Mouse (Mus musculus) left cerebral cortex, postnatal 10 days (tissue): Measurements from ENCODE around the gene Ncln. TPM values are rescaled to one million over a fixed set of nuclear protein-coding genes. Genes with fewer than 3 reads are reported as not detected.

Source experiments
- DNase-seq, 2 experiments: peaks; one replicate each; pipeline ENCODE4 v3.0.0; 2021 to 2022; ENCODE audit warnings: low spot score in 2 of 2, mixed read lengths in 1 of 2; ENCODE audit errors: extremely low spot score in 1 of 2
- intact Hi-C: fragments of 180-260 bp; cut with DNase I; formaldehyde crosslinking; loops from one replicate; pipeline ENCODE4 v1.15.1; 2025
- total RNA-seq, 2 experiments: library from RNA; stranded (reverse); gene quantifications; 2 replicates each; pipeline ENCODE4 v1.2.3; 2021

Gene Ncln
- total RNA-seq, 2 experiments from 2014 or later, result 94.8 to 102 TPM

- intact Hi-C loops, result no loop called here
- DNase-seq, result no peak
Observed at GRCm38 (mm10) chr10:81519227-81519977, 23.2 kb upstream of the Ncln start.

- intact Hi-C loops, result no loop called here
Observed at GRCm38 (mm10) chr10:81518546-81518945, 22.4 kb upstream of the Ncln start.

GRCm38 (mm10) chr10:81517227-81517626 is 21.0 kb upstream of the Ncln start:
- intact Hi-C loops, result no loop called here
- DNase-seq, result no peak

More at GRCm38 (mm10) chr10:81518546-81518945, 22.4 kb upstream of the Ncln start:
- peak in 1 of 2 experiments; percentile 77 for DNase-seq

GRCm38 (mm10) chr10:81513798-81514197 is 17.6 kb upstream of the Ncln start:
- intact Hi-C loops, result no loop called here
- no peak for DNase-seq

- intact Hi-C loops, result no loop called here
Observed at GRCm38 (mm10) chr10:81510246-81510810, 14.1 kb upstream of the Ncln start.

GRCm38 (mm10) chr10:81507691-81508489 is 11.7 kb upstream of the Ncln start:
- no peak for DNase-seq
- intact Hi-C loops, result no loop called here

More at GRCm38 (mm10) chr10:81510246-81510810, 14.1 kb upstream of the Ncln start:
- DNase-seq, result no peak

GRCm38 (mm10) chr10:81507095-81507494 is 10.9 kb upstream of the Ncln start:
- DNase-seq, result no peak
- intact Hi-C loops, result no loop called here

GRCm38 (mm10) chr10:81505016-81505664 is 8.9 kb upstream of the Ncln start:
- no peak for DNase-seq
- intact Hi-C loops, result no loop called here

GRCm38 (mm10) chr10:81502658-81503057 is 6.5 kb upstream of the Ncln start:
- intact Hi-C loops, result loop anchor here (2.0 to 5.0 kb wide), 2 partner anchors 35 to 102 kb away; no protein-coding TSS in a partner anchor
- peak; percentile 77 to 86 for DNase-seq

- no peak for DNase-seq
- intact Hi-C loops, result loop anchor here (2.0 to 5.0 kb wide), 2 partner anchors 35 to 103 kb away; no protein-coding TSS in a partner anchor
Observed at GRCm38 (mm10) chr10:81501863-81502262, 5.7 kb upstream of the Ncln start.

GRCm38 (mm10) chr10:81500032-81500431 is 3.8 kb upstream of the Ncln start, which contains the start of gene S1pr4:
Gene S1pr4 (minus strand): TSS chr10:81500132.
- DNase-seq, result no peak
- intact Hi-C loops, result loop anchor here (5.0 kb wide), 1 partner anchor 37 kb away; no protein-coding TSS in a partner anchor

GRCm38 (mm10) chr10:81499250-81499901 is 3.2 kb upstream of the Ncln start:
- intact Hi-C loops, result no loop called here
- DNase-seq, result peak in 1 of 2 experiments; percentile 60

- intact Hi-C loops, result no loop called here
- peak in 1 of 2 experiments; percentile 56 for DNase-seq
Observed at GRCm38 (mm10) chr10:81498316-81499249, 2.4 kb upstream of the Ncln start.

GRCm38 (mm10) chr10:81497401-81498270 is 1.4 kb upstream of the Ncln start:
- intact Hi-C loops, result no loop called here

GRCm38 (mm10) chr10:81496969-81497368 is 777 bp upstream of the Ncln start:
- intact Hi-C loops, result no loop called here
- DNase-seq, result no peak

More at GRCm38 (mm10) chr10:81497401-81498270, 1.4 kb upstream of the Ncln start:
- peak in 1 of 2 experiments; percentile 34 for DNase-seq

- DNase-seq, result peak in 1 of 2 experiments; percentile 76
- intact Hi-C loops, result no loop called here
Observed at GRCm38 (mm10) chr10:81495616-81496263, 452 bp downstream of the Ncln start.
